Mouse (Mus musculus): ENCODE measurements around the gene Spag8.
A peak's percentile ranks its signal among the peaks of the same experiment; 100 is the strongest.

Gene Spag8

DNA sequence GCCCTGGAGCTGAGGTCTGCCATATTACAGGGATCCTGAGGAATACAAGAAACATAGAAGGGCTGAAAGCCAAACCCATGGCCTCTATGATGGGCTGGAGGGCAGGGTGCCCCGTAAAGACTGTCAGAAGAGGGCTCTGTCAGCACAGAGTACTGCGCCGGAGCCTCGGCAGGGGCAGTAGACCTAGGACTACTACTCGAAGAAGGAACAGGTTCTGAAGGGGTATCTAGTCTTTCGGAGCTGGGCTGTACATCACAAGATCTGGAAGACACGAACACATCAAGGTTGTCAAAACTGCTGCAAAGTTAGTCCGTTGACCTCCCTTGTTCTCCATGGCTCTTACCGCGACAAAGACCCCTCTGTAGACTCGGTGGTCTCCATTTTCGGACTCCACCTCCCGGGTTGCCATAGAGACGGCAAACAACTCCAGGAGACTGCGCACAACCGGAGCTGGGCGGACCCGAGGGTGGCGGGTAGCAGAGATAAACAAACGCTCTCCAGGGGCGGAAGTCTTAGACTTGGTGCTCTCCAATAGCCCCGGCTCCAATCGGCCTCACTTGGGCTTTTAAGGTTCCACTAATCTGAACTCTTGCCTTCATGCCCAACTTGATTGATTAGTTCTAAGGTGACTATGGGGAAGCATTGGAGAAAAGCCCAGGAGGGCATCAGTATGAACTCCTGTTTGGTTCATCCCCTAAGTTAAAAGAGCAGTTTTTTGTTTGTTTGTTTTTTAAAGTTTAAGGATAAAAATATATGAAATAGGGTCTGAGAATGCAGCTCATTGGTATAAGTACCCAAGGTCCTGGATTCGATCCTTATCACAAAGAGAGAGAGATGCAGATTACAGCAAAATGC is at the start of gene Spag8:
Spag8 (minus strand) TSS at position 434 of the 855 bp plus-strand sequence.
- peak; percentile 43 to 47 for DNase-seq

DNA sequence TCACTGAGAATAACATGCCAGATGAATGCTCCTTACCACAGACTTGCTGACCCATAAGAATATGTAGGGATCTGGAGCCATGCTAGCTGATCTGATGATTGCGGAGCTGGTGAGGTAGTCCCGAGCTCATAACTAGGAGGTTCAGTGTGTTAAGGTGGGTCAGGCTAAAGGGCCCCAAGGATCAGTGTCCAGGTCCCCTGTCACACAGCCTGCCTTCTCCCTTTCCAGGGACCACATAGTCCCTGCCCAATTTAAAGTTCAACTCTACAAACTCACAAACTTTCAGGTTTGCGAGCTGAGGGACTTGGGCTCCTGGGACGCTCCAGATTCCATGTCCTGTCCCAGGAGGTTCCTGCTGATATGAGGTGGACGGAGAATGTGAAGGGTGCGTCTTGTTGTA is 47.3 kb upstream of the Spag8 start, which contains the start of gene Olfr70:
Olfr70 (minus strand) TSS at position 101 of the 400 bp plus-strand sequence.
- DNase-seq, result no peak

DNA sequence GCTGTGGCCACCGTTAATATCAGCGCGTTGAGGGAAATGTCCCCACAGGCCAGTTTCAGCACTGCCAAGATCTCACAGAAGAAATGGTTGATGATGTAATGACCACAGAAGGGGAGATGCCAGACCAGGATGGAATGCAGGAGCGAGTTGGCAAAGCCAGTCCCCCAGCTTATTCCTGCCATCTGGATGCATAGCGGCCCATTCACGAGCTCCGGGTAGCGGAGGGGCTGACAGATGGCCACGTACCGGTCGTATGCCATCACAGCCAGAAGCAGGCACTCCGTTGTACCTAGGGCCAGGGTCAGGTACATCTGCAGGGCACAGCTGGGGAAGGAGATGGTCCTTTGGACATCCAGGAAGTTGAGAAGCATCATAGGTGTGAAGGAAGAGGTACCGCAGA is 43.2 kb upstream of the Spag8 start:
- DNase-seq, result peak; percentile 82 to 88

DNA sequence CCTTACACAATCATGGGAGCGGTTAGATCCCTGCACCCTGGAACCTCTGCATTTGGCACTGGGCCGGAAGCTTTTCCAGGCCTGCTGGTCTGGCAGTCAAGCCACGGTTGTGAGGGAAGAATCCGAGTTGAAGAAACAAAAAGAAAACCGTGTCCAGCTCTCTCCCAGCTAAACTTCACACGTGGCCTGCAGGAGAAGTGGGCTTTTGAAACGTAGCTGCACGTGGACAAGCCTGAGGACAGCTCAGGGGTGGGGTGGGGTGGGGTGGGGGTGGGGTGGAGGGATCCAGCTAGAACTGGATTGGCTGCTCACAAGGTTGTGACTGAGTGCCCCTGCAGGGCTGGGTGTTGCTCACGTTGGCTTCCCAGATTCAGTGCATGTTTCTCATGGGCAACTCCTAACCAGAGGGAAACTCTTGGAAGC is 41.9 kb upstream of the Spag8 start:
- DNase-seq, result peak in 1 of 2 experiments; percentile 44

DNA sequence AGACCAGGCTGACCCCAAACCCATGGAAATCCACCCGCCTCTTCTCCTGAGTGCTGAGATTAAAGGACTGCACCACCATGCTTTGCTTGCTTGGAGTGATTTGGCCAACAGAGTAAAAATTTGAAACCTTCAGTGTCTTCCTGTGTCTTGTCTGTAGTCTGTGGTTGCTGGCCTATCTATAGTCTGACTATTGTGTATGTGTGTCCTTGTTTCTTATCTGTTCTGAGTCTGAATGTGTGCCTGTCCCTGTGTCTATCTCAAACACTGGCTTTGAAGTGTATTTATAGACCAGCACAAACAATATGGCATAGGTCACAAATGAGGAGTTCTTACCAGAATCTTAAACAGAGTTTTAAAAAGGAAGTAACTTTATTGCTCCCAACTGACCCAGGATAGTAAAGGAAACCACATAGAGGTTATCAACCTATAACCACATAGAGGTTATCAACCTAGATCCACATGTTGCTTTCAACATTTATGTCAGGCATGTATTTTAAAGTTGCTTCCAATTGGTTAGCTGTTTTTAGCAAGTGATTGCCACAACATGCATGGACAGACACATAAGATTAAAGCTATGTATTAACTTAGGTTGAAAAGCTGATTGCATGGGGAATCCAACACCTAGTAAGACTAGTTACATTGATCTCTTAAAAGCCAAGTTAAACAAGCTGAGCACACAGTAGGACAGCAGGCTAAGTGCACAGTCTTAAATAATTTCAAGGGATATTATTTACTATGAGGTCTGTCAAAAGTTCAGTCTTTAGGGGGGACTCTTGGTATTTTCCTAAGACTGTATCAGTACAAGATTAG is 41.2 kb upstream of the Spag8 start:
- DNase-seq, result no peak

DNA sequence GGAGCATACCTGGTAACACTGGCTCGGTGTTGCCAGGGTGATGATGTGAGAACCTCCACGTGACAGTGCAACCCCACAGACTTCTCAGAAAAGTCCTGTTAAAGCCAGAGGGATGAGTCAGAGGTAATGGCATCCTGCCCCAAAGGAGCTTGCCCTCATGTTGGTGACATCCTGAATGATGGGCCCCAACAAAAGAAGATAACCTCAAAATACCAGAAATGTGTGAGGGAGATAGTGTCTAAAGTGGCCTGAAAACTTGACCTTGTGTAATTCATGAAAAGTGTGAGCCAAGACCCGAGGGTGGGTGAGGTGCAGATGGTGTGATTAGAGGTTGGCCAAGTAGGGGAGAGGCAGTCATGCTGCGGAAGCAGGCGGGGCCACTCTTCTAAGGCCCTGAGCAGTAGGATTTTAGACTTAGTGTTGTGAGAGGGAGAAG is 40.4 kb upstream of the Spag8 start:
- DNase-seq, result peak; percentile 46 to 52

DNA sequence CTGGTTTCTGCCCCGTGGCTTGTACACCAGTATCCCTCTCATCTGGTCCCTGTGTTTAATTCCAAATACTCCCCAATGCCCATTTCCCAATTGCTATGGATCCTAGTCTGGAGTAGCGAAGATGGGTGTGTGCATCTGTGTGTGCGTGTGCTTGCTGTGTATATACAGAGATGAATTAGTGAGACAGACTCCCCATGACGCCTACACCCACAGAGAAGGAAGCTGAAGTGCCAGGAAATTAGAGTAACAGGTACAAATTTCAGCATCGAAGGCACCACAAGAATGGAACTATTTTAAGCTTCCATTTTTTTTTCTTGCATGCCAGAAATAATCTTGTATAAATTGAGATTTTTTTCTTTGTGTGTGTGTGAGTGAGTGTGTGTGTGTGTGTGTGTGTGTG is 37.6 kb upstream of the Spag8 start:
- DNase-seq, result no peak

DNA sequence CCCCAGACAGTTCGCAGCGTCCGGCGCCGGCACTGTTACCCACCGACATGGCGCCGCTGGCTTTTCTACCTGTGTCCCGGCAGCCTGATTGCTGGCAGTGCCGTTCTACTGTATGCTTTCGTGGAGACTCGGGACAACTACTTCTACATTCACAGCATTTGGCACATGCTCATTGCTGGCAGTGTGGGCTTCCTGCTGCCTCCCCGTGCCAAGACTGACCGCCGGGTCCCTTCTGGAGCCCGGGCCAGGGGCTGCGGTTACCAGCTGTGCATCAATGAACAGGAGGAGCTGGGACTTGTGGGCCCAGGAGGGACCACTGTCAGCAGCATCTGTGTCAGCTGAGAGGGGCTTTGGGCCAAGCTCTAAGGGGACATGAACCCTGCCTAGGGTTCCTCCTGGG is 36.6 kb upstream of the Spag8 start:
- DNase-seq, result peak; percentile 66 to 68

DNA sequence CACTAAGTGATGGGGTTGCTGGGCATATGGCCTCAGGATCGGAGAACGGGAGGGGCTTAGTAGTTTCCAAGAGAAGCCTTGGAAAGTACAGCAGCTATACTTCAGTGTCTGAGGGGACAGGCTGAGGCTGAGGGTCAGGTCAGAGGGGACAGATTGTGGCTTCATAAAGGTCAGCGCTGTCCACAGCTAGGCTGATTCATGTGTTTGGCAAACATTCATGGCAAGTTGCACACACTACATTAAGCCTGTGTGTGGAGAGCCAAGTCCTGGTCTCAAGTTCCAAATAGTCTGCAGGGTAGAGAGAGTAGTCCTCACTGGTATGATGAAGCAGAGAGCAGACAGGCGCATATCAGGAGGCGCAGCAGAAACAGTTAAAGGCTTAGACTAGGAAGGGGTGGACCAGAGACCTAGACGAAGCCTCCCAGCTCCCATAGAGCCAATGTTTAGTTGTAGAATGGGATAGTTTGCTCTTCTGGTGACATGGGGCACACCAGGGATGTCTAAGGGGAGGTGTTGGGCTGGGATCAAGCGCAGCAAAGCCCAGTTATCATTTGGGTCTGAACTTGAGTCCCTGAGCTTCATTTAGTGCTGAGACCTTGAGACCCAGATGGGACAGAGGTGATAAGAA is 26.1 kb upstream of the Spag8 start:
- DNase-seq, result no peak

DNA sequence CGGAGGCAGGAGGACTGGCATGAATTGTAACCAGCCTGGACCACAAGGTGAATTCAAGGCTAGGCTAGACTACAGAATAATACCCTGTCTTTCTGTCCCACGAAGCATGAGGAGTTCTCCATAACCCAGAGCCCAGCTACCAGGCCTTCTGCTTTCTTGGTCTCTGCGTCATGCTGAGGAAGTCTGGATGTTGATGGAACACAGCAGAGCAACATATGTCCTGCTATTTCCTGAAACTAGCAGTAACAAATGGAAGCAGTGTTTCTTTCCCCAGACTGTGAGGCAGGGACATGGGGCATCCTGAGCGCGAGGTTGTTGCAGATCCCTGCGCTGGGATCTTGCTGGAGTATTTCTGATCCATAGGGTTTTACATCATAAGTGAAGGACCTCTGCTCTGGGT is 25.1 kb upstream of the Spag8 start:
- no peak for DNase-seq

DNA sequence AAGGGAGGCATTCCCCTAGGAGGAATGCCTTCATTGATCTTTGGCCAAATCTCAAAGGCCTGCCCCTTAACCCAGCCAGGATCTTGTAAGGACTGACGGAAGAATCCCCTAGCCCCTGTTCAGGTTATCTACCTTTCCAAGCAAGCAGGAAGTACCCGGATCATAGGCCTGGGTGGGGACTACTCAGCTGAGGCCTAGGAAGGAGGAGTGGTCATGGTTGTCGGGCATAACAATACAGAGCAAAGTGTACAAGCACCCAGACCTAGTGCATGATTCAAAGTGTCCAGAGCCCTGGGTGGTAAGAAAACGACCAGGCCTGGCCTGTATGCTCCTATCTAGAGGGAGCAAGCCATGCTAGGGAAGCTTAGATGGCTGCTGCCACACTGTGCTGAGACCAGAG is 22.2 kb upstream of the Spag8 start:
- no peak for DNase-seq

DNA sequence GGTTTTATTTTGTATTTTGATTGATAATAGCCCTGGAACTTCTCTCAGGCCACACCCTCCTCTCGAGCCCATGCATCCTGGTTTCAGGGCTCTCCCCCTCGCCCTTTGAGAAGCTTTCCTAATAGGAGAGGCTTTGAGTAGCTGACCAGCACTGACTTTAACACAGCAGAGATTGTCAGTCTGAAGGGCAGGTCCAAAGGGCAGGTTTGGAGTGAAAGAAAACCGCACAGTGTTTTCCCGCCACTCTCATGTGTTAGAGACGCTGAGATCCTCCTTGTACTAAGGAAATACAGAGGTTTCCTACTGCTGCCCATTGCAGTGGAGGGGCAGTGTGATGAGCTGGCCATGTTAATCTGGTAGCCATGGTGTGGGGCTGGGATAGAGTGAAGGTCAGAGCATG is 21.6 kb upstream of the Spag8 start:
- DNase-seq, result no peak

DNA sequence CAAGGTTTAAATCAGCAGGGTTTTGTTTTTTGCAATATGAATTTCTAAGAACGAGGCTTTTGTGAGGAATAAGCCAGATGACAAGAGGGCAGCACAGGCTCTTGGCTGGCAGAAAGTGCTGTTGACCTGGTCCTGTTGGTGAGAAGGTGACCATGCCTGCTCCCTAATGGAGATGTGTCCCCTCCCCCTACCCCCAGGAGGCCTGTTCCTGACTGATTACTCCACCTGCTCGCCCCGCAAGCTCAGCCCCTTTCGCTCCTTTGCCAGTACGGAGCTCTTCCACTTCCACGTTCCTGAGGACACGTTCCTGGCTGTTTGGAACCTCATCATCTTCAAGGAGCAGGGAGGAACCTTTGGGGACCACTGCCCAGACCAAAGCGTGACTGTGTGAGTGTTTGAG is 20.3 kb upstream of the Spag8 start:
- DNase-seq, result peak; percentile 29 to 41

DNA sequence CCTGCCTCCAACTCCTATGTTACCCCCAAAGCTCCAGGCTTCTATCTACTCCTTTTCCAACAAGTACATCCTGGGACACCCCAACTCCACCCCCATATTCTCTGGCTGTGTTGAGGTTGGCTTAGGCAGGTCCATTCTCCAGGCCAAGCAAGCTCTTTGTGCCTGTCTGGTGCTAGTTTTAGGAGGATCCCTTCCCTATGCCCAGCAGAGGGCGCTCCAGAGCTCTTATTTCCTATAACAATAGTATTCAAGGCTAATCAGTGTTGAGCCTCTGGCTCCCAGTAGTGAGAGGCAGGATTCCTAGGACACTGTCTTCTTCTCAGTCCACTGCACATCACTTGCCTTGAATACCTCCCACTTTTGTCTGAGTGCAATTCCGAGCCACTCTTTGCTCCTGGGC is 18.7 kb upstream of the Spag8 start:
- DNase-seq, result peak; percentile 96 to 97

DNA sequence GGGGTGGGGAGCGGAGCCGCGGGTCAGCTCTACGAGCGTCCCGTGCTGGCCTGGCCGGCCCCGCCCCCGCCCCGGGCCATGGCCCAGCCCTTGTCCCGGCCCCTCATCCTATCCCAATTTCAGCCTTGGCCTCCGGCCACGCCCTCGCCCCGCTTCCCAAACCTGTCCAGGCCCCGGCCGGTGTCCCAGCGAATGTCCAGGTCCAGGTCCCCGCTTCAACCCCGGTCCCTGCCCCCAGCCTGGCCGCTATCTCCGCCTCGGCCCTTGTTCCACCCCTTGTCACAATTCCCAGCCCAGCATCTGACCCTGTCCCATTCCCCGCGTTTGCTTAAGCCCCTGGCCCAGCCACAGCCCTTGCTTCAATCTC is 16.0 kb upstream of the Spag8 start:
- DNase-seq, result peak in 1 of 2 experiments; percentile 80

DNA sequence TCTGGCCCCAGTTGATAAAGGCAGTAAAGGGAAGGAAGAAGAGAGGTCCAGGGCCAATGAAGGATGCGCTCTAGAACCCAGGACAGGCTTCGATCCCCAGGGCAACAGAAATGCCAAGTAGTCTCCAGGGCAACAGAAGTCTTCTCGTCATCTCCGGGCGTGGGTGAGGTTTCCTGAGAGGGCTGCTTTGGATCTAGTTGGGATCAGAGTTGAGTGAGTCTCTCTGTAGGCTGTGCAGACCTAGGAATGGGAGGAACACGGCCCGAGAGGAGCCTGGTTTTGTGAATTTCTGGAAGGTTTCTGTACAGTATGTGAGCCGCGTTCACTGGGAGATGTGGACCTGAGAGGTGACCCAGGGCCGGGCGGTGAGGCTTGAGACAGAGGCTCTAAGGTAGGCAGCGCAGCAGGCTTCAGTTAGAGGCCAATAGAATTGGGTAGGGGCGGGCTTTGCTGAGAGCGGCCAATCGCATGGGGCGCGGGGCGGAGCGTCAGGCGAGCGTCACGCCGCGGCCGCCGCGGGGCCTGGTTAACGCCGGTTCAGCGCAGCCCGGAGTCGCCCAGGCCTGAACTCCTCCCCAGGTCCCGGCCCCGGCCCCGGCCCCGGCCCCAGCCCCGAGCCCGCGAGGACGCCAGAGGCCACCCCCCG is 15.5 kb upstream of the Spag8 start, which contains the start of the genes Tmem8b and Fam221b:
Tmem8b (plus strand) TSS at position 190 of the 646 bp plus-strand sequence.
Fam221b (minus strand) TSS at position 364 of the 646 bp plus-strand sequence.
- peak; percentile 97 to 98 for DNase-seq

DNA sequence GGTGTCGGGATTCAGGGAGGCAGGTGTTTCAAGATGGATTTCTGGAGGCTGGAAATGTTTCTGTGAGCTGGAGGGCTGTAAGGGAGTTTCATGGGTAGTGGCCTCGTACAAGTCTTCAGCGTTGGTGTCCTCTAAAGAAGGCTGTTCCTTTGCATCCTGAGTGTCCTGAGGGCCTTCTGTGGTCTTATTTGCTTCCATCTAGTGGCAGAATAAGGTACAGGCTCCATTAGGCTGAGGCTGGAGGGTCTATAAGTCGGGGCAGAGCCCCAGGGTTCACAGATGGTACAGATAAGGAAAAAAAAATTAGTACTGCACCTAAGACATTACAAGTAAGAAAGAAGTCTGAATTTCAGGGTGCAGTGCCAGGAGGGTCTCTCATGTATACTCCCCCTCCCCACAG is 13.0 kb upstream of the Spag8 start:
- DNase-seq, result peak; percentile 45 to 56

DNA sequence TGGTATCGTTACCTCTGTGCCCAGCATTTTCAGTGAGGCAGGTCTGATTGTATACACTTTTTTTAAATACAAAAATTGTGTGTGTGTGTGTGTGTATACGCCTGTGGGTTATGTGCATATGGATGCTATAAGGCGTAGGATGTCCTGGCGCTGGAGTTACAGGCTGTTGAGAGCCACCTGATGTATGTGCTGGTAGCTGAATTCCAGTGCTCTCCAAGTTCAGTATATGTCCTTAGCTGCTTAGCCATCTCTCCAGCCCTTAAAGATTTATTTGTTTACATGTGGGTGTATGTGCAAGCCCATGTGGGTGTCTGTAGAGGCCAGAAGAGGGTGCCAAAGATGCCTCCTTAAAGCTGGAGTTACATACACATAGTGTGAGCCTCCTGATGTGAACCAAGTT is 3.8 kb upstream of the Spag8 start:
- no peak for DNase-seq

DNA sequence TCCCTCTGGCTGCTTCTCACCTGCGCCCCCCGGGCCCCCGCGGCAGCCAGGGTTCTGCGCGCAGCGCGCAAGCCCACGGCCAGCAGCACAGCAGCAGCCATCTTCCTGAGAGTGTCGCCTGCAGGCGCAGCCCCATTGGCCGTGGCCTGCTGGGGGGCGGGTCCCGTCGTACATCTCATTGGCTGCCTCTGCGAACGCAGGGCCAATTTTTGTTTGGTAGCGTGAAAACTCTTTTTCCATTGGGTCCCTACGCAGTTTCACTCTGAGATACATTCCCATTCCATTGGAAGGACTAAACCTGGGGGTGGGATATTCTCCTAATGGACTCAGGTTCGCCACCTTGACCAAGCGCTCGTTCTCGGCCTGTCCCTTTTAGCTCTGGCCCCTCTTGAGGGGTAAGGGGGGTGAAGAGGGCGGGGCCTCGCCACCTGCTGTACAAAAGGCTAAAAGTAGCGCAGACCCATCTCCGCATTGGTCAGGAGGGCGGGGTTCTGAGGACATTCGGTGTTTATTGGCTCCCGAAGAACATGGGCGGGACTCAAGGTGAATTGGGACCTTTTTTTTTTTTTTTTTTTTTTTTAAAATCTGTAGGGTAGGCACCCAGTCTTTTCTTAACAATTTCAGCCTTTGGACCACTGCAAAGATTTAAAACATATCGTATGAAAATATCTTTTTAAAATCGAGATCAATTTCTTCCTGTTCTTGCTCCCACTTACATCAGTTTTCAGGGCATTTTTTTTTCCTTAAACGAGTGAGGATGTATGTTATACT is 3.1 kb upstream of the Spag8 start, which contains the start of gene Hint2:
Hint2 (minus strand) TSS at position 128 of the 771 bp plus-strand sequence.
- peak; percentile 97 to 98 for DNase-seq

DNA sequence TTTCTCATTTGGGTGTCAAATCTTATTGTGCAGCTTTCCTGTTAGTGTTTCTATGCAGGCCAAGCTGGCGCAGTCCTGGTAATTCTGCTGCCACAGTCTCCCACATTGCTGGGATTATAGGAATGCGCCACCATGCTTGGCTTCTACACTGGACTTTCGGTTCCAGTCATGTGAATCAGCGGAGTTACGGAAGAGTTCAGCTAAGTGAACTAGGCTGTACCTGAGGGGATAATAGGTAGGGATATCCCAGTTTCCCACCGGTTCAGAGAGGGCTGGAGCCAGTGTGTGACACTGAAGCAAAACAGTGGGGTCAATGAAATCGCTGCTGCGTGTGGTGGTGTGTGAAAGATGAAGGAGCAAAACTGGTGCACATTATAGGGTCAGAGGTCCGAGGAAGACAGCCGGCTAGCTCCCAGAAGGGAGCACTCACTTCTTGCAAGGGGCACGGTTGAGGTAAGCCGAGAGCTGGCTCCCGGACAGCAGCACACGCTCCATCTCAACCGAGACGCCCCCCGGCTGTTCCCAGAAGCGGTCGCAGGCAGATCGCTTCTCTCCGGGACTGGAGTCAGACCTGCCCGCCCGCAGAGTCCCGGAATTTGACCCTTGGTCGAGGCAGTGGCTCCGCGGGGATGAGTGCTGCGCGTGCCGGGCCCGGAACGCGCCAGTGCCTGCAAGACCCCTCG is 2.4 kb upstream of the Spag8 start:
- DNase-seq, result no peak

DNA sequence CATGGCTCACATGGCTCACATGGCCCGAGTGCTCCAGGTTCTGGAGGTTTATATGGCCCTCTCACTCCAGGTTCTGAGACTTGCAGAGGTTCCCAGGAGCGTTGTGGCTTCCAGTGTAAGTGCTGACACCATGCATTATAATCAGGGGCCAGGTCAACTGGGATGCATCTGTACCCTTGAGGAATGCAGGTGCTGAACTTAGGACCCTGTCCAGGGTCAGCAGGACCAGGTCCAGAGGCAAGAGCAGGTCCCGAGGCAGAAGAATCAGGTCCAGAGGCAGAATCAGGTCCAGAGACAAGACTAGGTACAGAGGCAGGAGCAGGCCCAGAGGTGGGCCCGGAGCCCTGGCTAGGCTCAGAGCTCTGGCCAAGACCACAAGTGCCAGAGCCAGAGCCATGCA is 668 bp downstream of the Spag8 start:
- no peak for DNase-seq

Measured in cerebellum, postnatal 10 days (tissue).